Mouse (Mus musculus) cerebellum, adult 2 months (tissue): ENCODE measurements around the gene Gp1ba. TPM values are rescaled to one million over a fixed set of nuclear protein-coding genes. Genes with fewer than 3 reads are reported as not detected.

Source experiments
- DNase-seq, 2 experiments: peaks; one replicate each; pipeline ENCODE4 v3.0.0; 2021
- H3K27ac ChIP-seq: fragments of 200-500 bp; 2 replicates; pipeline ENCODE4 v1.5.1; 2012; ENCODE audit warnings: low read length, control low read depth, inconsistent platforms; ENCODE audit not compliant: insufficient read depth
- H3K27me3 ChIP-seq: fragments of 200-500 bp; 2 replicates; pipeline ENCODE4 v1.6.1; 2012; ENCODE audit warnings: inconsistent platforms, mild to moderate bottlenecking, low read length, moderate library complexity; ENCODE audit not compliant: control insufficient read depth, insufficient read depth
- H3K4me1 ChIP-seq: fragments of 200-500 bp; 2 replicates; pipeline ENCODE4 v1.6.1; 2011; ENCODE audit warnings: low read length; ENCODE audit not compliant: control insufficient read depth, insufficient read depth
- H3K4me3 ChIP-seq: fragments of 200-500 bp; replicated peaks from 2 replicates; pipeline ENCODE3; 2011; ENCODE audit warnings: mild to moderate bottlenecking, low read depth, low read length, control low read depth; ENCODE audit not compliant: insufficient read depth
- CTCF ChIP-seq: fragments of 200-500 bp; IDR thresholded peaks from 2 replicates; pipeline ENCODE4 v1.5.1; 2011; ENCODE audit warnings: low read depth, mild to moderate bottlenecking, control low read depth, low read length, moderate library complexity, borderline replicate concordance; ENCODE audit not compliant: insufficient read depth
- POLR2A ChIP-seq: fragments of 200-500 bp; IDR thresholded peaks from 2 replicates; pipeline ENCODE4 v1.6.1; 2011; ENCODE audit warnings: low read length, control low read depth, borderline replicate concordance; ENCODE audit not compliant: insufficient read depth
- WGBS: fragments of 180-500 bp; shearing (Covaris S2); methylation state at CpG from one replicate; pipeline ENCODE4 v1.1.7; 2018; 5-methylcytosine and 5-hydroxymethylcytosine counted together
- polyA plus RNA-seq: library from polyadenylated mRNA; depleted of rRNA; stranded (reverse); fragments of >200 nt; gene quantifications from 2 replicates; pipeline ENCODE4 v1.2.3, GENCODE M21; 2012

Gene Gp1ba
- polyA plus RNA-seq, 1 experiment, result not detected

DNA sequence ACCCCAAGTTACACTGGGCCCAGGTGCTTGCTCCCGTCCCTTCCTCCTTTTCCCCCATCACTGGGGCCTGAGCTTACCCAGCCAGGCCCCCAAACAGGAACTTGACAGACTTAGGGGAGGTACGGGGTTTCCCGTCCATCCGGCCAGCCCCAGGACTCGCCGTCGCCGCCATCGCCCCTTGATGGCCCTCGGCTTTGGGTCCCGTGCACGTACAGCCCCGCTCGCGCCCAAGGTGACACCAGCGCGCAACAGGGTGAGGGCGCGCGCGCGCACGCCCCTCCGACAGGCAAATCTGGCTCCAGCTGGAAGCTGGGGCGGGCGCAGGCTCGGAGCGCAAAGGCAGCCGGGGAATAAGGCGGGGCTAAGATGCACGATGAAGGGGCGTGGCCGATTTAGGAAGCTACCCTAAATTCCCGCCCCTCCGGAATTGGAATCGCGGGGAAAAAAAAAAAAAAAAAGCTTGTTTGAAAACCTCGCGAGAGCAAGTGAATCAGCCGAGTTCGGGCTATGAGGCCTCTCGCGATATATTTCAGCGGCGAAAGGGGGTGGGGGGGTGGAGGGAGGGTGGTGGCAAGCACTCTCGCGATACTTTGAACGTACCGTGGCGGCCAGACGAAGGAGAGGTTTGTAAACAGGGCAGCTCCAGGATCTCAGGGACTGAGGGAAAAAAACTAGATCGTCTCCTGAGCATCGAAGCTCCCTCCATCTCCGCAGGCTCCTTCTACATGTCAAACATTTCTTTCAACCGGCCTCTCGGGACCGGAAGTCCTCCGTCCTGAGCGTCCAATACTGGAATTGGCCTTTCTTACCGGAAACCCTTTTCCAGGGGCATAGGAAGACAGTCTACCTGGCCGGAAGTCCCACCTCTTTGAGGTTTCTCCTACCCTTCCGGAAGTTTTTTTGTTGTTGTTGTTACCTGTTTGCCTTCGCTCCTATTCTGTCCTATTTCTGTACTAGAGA, 8.0 kb downstream of the Gp1ba start, which contains the start of the genes Rnf167 and Slc25a11:
Rnf167 (plus strand) TSS at position 545 of the 960 bp plus-strand sequence.
Slc25a11 (minus strand) TSS at position 789 of the 960 bp plus-strand sequence.
- DNase-seq, result peak; percentile 96 to 98
- TF ChIP-seq POLR2A (peak; percentile 78), CTCF (no peak)
- WGBS, result 1% methylated on average over 63 of the region's 63 CpGs
- H3K27ac ChIP-seq, result peak within 1 kb of the TSS; percentile 96
- H3K4me1 ChIP-seq, result peaks cover 15% of the 10 kb centered on the region
- H3K27me3 ChIP-seq, result no peaks in the 10 kb centered on the region
- H3K4me3 ChIP-seq, result peak within 1 kb of the TSS; percentile 97

DNA sequence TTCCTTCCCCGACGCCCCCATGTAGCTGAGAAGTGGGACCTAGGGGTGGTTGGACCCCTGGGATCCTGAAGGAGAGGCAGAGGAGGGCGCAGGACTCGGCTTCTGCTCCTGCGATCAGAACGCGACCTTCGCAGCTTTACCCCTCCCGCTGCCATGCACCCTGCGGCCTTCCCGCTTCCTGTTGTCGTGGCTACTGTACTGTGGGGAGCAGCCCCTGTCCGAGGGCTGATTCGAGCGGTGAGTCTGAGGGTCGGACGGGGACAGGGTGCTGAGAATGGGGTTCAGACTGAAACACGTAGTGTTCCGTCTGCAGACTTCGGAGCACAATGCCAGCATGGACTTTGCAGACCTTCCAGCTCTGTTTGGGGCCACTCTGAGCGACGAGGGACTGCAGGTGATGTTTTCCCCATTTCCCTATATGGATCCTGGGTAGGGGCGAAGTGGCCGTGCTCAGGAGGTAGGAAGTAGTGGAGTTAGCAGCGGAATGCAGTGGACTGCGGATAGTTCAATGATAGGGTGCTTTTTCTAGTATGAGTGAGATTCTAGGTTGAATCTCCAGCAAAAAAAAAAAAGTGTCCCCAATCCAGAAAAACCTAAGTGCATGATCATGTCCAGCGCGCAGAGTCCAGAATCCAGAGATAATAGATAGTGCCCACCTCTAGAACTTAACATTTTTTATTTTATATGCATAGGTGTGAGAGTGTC, 8.9 kb downstream of the Gp1ba start:
- WGBS, result 4% methylated on average over 28 of the region's 28 CpGs
- Histone ChIP-seq H3K27ac (peak overlapping the region; percentile 96), H3K27me3 (no peaks in the 10 kb centered on the region), H3K4me1 (peaks cover 18% of the 10 kb centered on the region), H3K4me3 (peak overlapping the region; percentile 97)
- TF ChIP-seq CTCF, result no peak
- TF ChIP-seq POLR2A, result no peak
- peak; percentile 42 to 53 for DNase-seq

DNA sequence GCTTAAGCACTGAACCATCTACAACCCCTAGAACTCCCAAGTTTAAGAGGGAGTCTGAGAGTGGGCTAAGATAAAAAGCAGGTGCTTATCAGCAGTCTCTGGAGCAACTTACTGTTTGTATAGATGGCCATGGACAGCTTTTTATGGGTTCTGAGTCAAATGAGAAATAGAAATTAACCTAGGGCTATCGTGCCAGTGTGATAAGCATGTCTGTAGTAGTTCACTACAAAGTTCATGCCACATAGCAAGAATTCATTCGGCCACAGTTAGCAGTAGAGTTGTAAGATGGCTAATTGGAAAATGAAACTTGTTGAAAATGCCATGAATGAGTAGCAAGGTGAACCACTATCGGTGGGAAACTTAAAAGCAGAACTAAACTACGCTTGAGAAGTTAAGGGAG, 9.6 kb downstream of the Gp1ba start:
- Histone ChIP-seq H3K4me3 (no peak overlapping the region), H3K27me3 (no peaks in the 10 kb centered on the region), H3K27ac (no peak overlapping the region), H3K4me1 (peaks cover 18% of the 10 kb centered on the region)
- no peak for TF ChIP-seq CTCF
- no peak for TF ChIP-seq POLR2A
- no peak for DNase-seq
- 78% methylated on average over 4 of the region's 4 CpGs for WGBS

DNA sequence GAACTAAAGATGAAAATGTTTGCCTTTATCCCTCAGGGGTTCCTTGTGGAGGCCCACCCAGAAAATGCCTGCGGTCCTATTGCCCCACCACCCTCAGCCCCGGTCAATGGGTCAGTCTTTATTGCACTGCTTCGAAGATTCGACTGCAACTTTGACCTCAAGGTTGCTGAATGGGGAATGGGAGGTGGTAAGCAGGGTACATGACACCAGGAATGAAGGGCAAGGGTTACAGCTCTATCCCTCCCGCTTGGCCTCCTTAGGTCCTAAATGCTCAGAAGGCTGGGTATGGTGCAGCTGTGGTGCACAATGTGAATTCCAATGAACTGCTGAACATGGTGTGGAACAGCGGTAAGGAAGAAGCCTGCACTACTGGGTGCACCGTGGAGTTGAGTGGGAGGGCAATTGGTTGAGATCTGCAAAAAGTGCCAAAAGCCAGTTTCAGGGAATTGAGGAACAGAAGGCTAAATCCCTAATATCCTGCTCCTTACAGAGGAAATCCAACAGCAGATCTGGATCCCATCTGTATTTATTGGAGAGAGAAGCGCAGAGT, 10.3 kb downstream of the Gp1ba start:
- H3K27ac ChIP-seq, result no peak overlapping the region
- 85% methylated on average over 8 of the region's 8 CpGs for WGBS
- no peak for TF ChIP-seq CTCF
- TF ChIP-seq POLR2A, result no peak
- H3K4me3 ChIP-seq, result no peak overlapping the region
- H3K4me1 ChIP-seq, result peaks cover 18% of the 10 kb centered on the region
- H3K27me3 ChIP-seq, result no peaks in the 10 kb centered on the region
- peak in 1 of 2 experiments; percentile 10 for DNase-seq

DNA sequence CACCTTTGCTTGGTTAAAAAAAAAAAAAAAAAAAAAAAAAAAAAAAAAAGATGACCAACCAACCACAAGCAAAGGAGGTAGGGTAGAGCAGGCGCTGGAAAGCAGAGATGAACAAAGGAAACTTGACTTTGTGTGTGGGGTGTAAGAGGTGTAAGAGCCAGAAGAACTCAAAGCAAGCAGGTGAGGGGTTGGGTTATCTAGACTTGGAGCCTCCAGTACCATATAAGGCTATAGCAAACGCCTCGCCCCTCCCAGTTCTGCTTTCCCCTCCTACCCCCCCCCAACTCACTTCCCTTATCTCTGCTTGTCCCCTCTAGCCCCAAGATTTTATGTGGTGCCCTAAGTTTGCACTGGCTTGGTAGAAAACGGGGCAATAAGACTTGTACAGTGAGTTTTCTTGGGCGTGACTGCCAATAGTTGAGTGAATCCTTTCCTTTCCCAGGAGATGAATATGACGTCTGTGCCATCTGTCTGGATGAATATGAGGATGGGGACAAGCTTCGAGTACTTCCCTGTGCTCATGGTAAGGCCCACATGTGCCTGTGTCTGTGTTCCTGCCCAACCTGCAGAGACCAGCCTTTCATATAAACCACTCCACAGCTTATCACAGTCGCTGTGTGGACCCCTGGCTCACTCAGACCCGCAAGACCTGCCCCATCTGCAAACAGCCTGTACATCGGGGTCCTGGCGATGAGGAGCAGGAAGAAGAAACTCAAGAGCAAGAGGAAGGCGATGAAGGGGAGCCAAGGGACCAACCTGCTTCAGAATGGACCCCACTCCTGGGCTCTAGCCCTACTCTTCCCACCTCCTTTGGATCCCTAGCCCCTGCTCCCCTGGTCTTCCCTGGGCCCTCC, 11.6 kb downstream of the Gp1ba start:
- TF ChIP-seq POLR2A, result no peak
- TF ChIP-seq CTCF, result no peak
- Histone ChIP-seq H3K4me3 (no peak overlapping the region), H3K27me3 (no peaks in the 10 kb centered on the region), H3K27ac (no peak overlapping the region), H3K4me1 (peaks cover 13% of the 10 kb centered on the region)
- 61% methylated on average over 12 of the region's 12 CpGs for WGBS
- DNase-seq, result peak in 1 of 2 experiments; percentile 15

DNA sequence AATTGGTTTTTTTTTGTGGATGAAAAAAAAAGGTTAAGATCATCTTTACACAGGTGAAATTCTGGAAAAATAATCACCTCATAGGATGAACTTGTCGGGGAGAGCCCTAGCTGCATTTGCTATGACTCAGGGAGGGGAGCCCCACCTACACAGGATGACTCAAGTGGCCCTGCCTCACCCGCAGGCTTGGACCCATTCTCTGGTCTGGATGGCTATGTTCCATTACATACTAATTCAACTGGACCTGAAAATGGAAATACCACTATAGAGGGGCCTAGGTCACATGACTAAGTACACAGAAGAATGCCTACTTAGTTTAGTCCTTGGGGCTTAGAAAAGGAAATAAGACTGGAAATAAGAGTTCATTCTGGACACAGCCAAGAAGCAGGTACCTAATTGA, 12.5 kb downstream of the Gp1ba start:
- H3K4me3 ChIP-seq, result no peak overlapping the region
- no peak overlapping the region for H3K27ac ChIP-seq
- peak in 1 of 2 experiments; percentile 4 for DNase-seq
- 28% methylated on average over 2 of the region's 2 CpGs for WGBS
- H3K4me1 ChIP-seq, result peaks cover 10% of the 10 kb centered on the region
- TF ChIP-seq POLR2A (no peak), CTCF (no peak)
- H3K27me3 ChIP-seq, result no peaks in the 10 kb centered on the region

DNA sequence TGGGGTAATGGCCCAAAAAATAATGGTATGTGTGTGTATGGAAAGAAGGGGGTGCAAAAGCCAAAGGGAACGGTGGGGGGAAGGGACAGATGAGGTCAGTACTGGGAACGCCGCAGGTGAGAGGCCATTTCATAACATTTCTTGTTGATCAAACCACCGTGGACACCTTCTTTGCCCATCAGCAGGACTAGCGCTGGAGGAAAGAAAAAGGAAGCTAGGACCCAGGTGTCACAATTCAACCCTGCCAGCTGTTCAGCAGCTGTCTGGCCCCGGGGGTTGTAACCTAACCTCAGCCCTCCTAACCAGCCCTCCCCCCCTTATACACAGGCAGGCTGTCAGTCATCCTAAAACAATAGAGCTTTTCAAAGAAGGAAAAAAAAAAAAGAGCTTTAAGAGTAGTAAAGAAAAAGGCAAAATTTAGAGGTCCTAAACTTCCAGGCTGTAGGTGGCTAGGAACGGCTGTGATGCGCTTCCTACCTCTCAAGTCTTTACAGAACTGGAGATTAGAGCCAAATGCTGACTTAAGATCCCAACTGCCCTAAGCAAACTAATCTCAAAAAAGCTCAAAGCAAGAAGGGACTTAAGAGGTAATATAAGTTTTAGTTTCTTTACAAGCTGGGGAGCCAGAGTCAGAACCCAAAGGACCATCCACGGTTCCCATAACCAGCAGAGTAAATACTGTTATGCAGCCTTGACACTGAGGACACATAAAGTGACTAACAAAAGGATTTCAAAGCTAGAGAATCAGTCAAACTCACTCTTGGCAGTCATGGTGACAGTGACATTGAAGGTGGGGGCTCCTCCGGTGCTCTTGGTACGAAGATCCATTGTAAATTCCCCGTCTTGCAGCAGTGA, 13.3 kb downstream of the Gp1ba start:
- Histone ChIP-seq H3K4me3 (no peak overlapping the region), H3K4me1 (peaks cover 13% of the 10 kb centered on the region), H3K27me3 (no peaks in the 10 kb centered on the region), H3K27ac (no peak overlapping the region)
- peak in 1 of 2 experiments; percentile 18 for DNase-seq
- TF ChIP-seq CTCF (no peak), POLR2A (no peak)
- 53% methylated on average over 12 of the region's 12 CpGs for WGBS
